Mouse (Mus musculus): ENCODE data around the gene Rbpjl.

Gene Rbpjl

GRCm38 (mm10) chr2:164402906-164403305 lies at the start of gene Rbpjl:
Rbpjl (plus strand) TSS chr2:164403141.
- peak; percentile 36 to 59 for DNase-seq

- no peak for DNase-seq
Observed at GRCm38 (mm10) chr2:164353356-164353755, 49.6 kb upstream of the Rbpjl start.

- DNase-seq: no peak
Observed at GRCm38 (mm10) chr2:164356177-164356967, 46.6 kb upstream of the Rbpjl start.

DNA sequence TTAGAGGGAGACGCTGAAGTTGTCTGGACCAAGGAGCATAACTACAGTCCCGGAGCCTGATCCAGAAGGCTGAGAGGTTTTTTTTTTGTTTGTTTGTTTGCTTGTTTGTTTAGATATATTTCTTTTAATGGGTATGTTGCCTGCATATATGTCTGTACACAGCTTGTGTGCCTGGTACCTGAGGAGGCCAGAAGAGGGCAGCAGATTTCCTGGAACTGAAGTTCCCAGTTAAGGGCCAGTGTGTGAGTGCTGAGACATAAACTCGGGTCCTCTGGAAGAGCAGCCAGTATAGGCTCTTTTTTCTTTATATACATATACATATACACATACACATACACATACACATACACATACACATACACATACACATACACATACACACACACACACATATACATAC lies 44.6 kb upstream of the Rbpjl start:
- DNase-seq: no peak

DNA sequence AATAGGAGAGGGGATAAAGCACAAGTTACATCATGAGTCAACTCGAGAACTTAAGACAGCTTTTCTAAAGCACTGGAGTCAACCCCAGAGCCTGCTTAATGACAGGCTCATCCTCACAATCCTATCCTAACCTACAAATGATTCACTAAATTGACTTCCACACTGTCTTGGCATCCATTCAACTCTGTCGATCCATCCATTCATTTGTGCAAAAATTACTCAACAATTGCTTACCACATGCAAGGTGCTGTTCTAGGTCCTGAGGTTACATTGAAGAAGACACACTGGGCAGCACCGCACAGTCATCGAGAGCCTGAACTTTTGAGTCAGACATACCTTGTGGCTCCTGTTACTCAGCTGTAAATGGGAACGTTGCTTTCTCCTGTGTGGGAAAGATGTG lies 43.9 kb upstream of the Rbpjl start:
- no peak for DNase-seq

DNA sequence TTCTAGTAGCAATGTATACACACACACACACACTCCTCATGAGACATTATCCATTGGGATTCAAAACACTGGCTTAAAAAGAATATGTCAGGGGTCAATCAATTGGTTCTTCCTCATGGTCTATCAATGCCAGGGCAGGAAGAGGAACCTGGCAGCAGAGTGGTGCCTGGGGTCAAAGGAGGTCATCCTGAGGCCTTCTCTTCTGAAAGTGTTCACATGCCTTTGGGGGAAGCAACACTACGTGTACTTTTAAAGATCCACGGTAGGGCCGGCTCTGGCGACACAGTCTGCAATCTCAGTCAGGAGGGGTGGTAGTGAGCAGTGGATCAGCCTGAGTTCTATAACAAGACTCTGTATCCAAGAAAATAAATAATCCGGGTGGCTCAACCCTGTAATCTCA lies 43.3 kb upstream of the Rbpjl start:
- DNase-seq: no peak

DNA sequence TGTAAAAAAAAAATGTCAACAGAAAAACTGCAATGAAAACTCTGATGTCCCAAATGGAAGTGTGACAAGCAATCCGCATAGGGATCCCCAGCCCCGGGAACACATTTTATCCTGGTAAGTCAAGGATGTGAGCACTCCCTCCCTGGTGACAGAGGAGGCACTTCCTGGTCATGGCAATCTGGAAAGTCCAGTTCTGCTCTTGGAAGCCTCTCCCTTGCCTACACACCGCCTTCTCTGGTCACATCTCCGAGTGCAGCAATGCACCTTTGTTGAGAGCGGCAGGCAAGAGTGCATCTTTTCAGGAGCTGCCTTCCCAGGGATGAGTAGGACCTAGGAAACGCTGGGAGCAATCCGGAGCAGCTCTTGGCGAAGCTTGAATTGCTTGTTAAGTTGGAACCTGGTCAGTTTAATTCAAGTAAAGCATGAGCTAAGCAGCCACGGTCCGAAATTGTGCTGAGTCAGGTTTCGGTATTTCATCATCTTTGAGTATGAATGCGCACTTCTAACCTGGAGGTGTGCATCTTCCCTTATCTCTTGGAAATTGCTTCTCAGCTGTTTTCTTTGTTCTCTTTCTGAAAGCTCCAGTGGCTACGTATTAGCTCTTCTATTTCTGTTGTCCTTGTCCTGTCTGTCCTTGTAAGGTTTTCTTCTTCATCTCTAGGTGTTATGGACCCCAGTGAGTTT lies 41.8 kb upstream of the Rbpjl start:
- no peak for DNase-seq

- no peak for DNase-seq
Observed at GRCm38 (mm10) chr2:164366947-164367346, 36.0 kb upstream of the Rbpjl start.

GRCm38 (mm10) chr2:164368620-164369105 lies 34.3 kb upstream of the Rbpjl start:
- no peak for DNase-seq

DNA sequence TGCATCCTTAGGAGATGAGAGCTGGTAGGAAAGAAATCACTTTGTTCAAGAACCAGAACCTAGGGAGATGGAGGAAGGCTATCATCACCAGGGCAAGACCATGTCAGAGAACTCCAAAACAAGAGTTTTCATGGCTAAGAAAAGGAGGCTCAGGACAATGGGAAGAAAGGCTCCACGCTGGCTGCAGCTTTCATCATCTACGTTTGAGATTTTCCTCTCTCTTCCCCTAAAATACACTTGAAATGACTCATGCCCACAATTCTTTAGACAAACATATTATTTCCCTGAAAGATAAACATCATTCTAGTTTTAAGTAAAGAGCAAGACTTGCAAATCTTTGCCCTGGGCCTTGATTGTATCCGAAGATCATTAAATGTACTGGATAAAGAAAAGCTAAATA lies 31.6 kb upstream of the Rbpjl start:
- no peak for DNase-seq

DNA sequence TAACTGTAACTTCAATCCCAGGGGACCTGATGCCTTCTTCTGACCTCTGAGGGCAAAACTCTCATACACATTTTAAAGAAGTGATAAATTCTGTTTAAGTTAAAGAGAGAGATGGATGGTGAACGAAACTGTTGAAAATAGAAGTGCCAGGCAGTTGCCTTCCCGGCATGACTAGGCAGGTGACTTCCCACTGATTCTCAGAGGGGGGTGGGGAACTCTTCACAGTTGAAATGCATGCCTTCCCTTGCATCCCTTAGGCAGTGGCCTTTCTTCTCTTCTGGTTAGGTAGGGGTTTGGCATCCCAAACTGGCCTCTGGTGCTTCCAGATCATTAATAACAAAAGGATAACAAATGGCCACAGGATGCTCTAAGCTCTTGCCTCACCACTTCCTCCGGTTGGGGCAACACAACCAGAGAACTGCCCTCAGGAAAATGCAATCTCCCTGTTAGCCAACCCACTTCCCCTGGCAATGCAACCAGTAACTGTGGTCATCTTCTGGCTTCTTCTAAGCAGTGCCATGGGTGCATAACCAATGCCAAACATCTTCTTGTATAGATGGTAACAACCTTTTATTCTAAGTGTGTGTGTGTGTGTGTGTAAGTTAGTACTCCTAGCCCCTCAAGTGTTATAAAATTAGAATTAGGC lies 30.4 kb upstream of the Rbpjl start:
- no peak for DNase-seq

- no peak for DNase-seq
Observed at GRCm38 (mm10) chr2:164373187-164373586, 29.8 kb upstream of the Rbpjl start.

DNA sequence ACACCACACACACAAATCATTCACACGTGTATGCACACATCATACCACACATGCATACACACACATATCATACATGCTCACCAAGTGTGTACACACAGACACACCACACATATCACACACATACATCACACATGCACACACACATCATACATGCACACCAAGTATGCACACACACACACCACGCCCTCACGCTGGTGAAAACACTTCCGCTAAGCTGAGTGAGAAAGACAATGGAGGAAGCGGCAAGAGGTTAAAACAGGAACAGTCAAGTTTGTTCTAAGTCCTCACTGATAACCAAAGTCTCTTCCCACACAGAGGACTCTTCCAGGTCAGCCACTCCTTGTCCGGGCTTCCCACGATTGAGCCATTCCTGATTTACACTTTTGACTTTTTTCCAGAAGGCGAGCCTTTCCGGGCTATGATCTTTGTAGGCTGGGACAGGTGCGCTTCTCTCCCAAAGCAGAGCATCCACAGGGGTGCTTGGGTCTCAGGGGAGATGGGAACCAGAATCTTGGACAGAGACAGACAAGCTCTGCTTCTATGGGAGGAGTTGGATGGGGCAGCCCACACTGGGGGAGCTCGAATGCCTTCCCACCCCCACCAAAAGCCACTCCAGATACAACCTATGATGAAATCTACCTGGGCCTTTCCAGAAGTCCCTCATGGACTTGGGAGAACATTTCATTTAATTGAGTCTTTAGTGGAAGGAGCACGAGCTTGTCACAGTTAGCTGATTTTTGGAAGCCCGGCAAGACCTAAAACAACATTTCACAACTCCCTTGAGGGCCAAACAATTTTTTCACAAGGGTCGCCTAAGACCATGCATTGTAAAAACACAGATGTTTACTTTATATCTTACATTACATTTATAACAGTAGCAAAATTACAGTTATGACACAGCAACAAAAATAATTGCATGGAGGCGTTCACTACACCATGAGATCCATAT lies 25.2 kb upstream of the Rbpjl start:
- no peak for DNase-seq

DNA sequence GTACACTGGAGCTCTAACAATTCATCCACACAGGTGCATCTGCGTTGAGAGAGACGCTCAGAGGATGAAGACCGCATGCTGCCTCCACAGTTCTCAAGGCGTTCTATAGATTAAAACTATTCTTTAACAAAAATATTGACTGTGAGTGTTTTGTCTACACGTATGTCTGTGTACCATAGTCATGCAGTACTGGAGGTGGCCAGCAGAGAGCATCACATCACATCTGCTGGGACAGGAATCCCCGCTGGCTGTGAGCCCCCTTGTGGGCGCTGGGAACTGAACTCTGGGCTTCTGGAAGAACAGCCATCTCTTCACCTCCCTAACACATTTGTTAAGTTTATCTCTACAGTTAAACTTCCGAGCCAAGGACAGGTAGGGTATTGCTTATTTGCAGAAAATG lies 21.2 kb upstream of the Rbpjl start:
- DNase-seq: no peak

DNA sequence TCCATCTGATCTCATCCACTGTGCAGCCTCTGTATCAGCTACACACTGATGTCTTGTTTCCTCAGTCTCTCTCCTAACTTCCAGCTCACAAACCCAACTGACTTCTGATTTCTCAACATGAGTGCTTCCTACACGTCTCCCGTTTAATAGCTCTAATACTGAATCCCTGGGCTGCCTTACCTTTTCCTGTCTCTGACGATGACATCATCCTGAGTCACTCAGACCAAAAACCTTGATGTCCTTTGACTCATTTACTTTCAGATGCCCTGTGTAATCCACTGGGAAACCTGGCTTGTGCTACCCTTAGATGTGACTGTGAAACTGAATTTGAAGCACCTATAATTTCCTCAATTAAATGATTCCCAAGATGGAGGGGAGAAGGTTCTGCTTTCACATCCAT lies 20.0 kb upstream of the Rbpjl start:
- DNase-seq: no peak

DNA sequence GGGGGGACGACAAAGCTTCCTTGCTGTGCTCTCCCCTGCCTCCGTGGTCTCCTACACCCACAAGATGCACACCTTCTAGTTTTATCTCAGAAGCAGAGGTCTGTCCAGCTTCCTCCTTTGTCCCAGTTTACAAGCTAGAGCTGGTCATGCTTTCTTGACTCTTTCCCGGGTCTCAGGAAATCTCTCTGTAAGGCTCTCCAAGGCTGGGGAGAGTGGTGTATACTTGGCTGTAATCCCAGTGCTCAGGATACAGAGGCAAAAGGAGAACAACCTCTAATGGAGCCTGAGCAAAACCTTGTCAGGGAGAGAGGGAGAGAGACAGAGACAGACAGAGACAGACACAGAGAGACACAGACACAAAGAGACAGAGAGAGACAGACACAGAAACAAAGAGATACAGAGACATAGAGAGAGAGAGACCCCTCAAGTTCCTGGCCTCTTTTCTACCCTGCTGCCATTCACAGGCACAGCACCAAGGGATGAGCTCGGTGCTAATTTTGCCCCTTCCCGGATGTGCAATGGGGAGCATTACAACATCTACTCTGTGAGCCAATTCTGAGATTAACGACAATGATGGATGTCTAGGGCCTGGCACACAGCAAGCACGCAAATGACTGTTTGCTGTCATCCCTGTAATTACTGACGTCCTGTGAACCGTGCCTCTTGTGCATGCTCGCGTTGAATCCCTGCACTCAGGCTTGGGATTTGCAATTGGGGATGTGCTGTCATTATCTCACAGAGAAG lies 19.1 kb upstream of the Rbpjl start:
- no peak for DNase-seq

DNA sequence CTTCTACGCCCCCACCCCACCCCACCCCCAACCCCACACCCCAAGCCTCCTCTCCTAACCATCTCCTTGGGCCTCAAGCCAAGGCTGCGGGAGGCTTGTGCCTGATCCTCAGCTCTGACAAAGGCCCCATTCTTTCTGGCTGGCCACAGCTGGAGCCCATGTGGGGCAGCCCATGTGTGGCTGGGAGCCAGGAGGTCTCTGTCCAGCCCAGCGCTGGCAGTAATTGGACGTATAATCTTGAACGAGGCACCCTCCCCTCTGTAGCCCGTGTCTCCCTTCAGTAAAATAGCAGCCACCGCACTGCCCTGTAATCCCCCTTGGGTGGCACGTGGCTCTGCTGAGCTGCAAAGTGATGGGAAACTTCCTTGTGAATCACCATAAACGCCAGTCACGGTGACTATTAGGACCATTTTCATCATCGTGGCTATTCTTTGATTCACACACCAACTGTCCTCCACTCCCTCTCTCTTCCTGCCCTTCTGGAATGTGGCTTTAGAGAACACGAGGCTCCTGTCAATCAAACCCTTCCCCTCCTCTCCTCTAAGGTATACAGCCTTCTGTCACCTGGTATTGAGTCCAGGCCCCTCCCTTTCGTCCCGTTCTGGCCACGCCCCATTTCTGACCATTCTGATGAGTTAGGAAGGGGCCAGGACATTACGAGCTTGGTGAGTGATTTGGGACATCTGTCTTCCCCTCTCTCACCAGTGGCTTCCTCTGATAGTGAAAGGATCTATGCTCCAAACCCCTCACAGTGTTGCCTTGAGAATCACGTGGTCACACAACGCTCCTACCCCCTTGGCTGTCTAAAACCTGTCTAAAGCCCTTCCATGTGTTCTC lies 16.8 kb upstream of the Rbpjl start:
- no peak for DNase-seq

- DNase-seq: peak; percentile 31 to 38
Observed at GRCm38 (mm10) chr2:164386953-164387352, 16.0 kb upstream of the Rbpjl start.

DNA sequence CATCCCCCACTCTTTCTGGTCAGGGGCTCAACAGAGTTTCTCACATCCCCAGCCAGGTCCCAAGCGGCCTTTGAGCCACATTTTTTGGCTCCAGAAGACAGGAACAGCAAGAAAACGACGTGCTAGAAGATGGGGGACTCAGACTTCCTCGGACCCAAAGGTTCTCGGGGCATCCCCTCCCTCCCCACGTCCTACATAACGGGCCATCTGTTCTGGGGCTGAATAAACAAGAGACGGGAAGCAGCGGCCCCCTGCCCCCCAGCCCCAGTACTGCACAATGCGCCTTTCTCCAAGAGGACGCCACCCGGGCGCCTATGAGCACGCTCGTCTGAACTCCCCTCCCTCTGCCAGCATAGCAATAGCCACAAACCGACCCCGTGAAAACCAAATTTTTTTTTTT lies 13.9 kb upstream of the Rbpjl start, which contains the start of gene Slpi:
Gene Slpi (minus strand): TSS at position 76 of the 400 bp plus-strand sequence.
- DNase-seq: peak in 1 of 2 experiments; percentile 23

GRCm38 (mm10) chr2:164389499-164389898 lies 13.4 kb upstream of the Rbpjl start:
- peak; percentile 83 to 88 for DNase-seq

DNA sequence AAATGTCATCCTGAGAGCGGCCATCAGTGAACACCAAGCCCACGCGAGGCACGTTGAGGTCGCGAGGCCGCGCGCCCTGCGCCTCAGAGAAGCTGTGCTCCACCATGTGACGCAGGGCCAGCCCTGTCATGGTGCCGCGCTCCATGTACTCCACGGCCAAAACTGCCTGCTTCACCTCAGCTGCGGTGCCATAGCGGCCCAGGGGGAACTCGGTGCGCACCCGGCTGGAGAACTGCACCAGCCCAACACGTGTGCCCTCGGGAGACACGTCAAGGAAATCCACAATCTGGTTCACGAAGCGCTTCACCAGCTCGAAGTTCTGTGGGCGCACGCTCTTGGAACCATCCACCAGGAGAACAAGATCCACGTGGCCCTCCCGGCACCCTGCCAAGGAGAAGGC lies 9.8 kb upstream of the Rbpjl start:
- no peak for DNase-seq

All from cerebellum, adult 18-20 months (tissue).